Mouse (Mus musculus) cerebellum, adult 2 months (tissue): Measurements from ENCODE around the gene Igsf8.

Experiments used
- CTCF ChIP-seq: fragments of 200-500 bp; IDR thresholded peaks from 2 replicates; pipeline ENCODE4 v1.5.1; 2011; ENCODE audit warnings: low read depth, mild to moderate bottlenecking, control low read depth, low read length, moderate library complexity, borderline replicate concordance; ENCODE audit not compliant: insufficient read depth
- POLR2A ChIP-seq: fragments of 200-500 bp; IDR thresholded peaks from 2 replicates; pipeline ENCODE4 v1.6.1; 2011; ENCODE audit warnings: low read length, control low read depth, borderline replicate concordance; ENCODE audit not compliant: insufficient read depth

GRCm38 (mm10) chr1:172289617-172289946 lies 28.1 kb downstream of the Igsf8 start:
- TF ChIP-seq CTCF = no peak
- TF ChIP-seq POLR2A = no peak
